In the genomic region with DNA sequence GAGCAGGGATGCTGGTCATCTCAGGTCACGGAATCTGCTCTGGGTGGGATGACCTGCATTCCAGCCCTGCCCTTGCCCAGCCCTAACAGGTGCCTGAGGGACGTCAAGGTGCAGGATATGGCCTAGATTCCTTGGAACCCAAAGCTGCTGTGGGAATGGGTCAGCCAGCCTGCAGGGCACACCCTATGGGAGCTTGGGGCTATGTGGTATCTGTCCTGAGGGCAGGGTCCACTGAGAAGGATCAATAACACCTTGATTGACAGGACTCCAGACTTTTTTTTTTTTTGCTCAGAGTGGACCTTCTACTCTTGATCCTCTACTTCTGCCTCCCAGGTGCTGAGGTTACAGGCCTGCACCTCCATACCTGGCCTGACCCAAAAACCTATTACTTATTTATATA, we compare ENCODE assay signal across 19 mouse cellular contexts. TPM values are rescaled to one million over a fixed set of nuclear protein-coding genes. Genes with fewer than 3 reads are reported as not detected.
DNase-seq lines count a peak whose midpoint lies in the region; ATAC-seq and TF ChIP-seq lines count a peak whose summit lies in the region.
"Had no signal": no experiment of that assay in that cellular context is flagged by ENCODE, and none has a peak within 500 bp of the region (broad histone marks: within the 10 kb centered on the region; RNA-seq: fewer than 3 reads in every experiment).

No protein-coding gene starts in this region.

- H3K36me3 ChIP-seq in testis, adult 2 months (ENCODE audit: control insufficient read depth, insufficient read depth, low read length), result no peaks in the 10 kb centered on the region
- no peaks in the 10 kb centered on the region for H3K36me3 ChIP-seq in liver, embryonic 12.5 days
- no peaks in the 10 kb centered on the region for H3K36me3 ChIP-seq in liver, embryonic 16.5 days (ENCODE audit: control insufficient read depth, insufficient read depth)
- H3K36me3 ChIP-seq in kidney, embryonic 15.5 days, result no peaks in the 10 kb centered on the region
- H3K36me3 ChIP-seq: embryonic facial prominence, embryonic 12.5 days; forebrain, embryonic 15.5 days; G1E; heart, embryonic 10.5 days; hindbrain, embryonic 13.5 days had no signal

- no peak overlapping the region for H3K27ac ChIP-seq in testis, adult 2 months (ENCODE audit: control insufficient read depth, insufficient read depth, low read depth, low read length)
- no peak overlapping the region for H3K27ac ChIP-seq in liver, embryonic 12.5 days
- H3K27ac ChIP-seq in liver, embryonic 16.5 days (ENCODE audit: low read length), result no peak overlapping the region
- no peak overlapping the region for H3K27ac ChIP-seq in kidney, embryonic 15.5 days
- H3K27ac ChIP-seq: embryonic facial prominence, embryonic 12.5 days; forebrain, embryonic 15.5 days; heart, embryonic 10.5 days; hindbrain, embryonic 13.5 days had no signal

- no peak overlapping the region for H3K4me3 ChIP-seq in testis, adult 2 months (ENCODE audit: control insufficient read depth, low read depth, low read length)
- no peak overlapping the region for H3K4me3 ChIP-seq in liver, embryonic 12.5 days
- no peak overlapping the region for H3K4me3 ChIP-seq in liver, embryonic 16.5 days (ENCODE audit: low read depth, low read length)
- no peak overlapping the region for H3K4me3 ChIP-seq in kidney, embryonic 15.5 days (replicated peaks)
- H3K4me3 ChIP-seq: embryonic facial prominence, embryonic 12.5 days; forebrain, embryonic 15.5 days; heart, embryonic 10.5 days; hindbrain, embryonic 13.5 days had no signal

- no peaks in the 10 kb centered on the region for H3K9me3 ChIP-seq in liver, embryonic 12.5 days (replicated peaks)
- no peaks in the 10 kb centered on the region for H3K9me3 ChIP-seq in liver, embryonic 16.5 days (replicated peaks; ENCODE audit: control insufficient read depth, low read length)
- 0 out of 2 replicates have a peak, but pooled peaks cover 3% of the 10 kb centered on the region for H3K9me3 ChIP-seq in kidney, embryonic 15.5 days (replicated peaks)
- H3K9me3 ChIP-seq: embryonic facial prominence, embryonic 12.5 days; forebrain, embryonic 15.5 days; G1E; heart, embryonic 10.5 days; hindbrain, embryonic 13.5 days had no signal

- no peak overlapping the region for H3K9ac ChIP-seq in liver, embryonic 12.5 days
- no peak overlapping the region for H3K9ac ChIP-seq in liver, embryonic 16.5 days (ENCODE audit: low read depth, low read length)
- H3K9ac ChIP-seq in kidney, embryonic 15.5 days, result no peak overlapping the region
- H3K9ac ChIP-seq: embryonic facial prominence, embryonic 12.5 days; forebrain, embryonic 15.5 days; hindbrain, embryonic 13.5 days had no signal

- no peak for TF ChIP-seq POLR2A in testis, adult 2 months (IDR thresholded peaks at IDR 0.05; ENCODE audit: control insufficient read depth, low read depth, low read length)

- ATAC-seq in liver, embryonic 12.5 days, result peak; percentile 45
- ATAC-seq in liver, embryonic 16.5 days (ENCODE audit: low read depth), result peak; percentile 70
- no peak for ATAC-seq in kidney, embryonic 15.5 days (replicated peaks; ENCODE audit: low FRiP score)
- ATAC-seq: forebrain, embryonic 15.5 days had no signal

- H3K4me2 ChIP-seq in liver, embryonic 12.5 days, result no peak overlapping the region
- H3K4me2 ChIP-seq in liver, embryonic 16.5 days (ENCODE audit: low read depth, low read length), result no peak overlapping the region
- H3K4me2 ChIP-seq in kidney, embryonic 15.5 days, result no peak overlapping the region
- H3K4me2 ChIP-seq: embryonic facial prominence, embryonic 12.5 days; forebrain, embryonic 15.5 days; hindbrain, embryonic 13.5 days had no signal

- WGBS in liver, embryonic 12.5 days (ENCODE audit: insufficient replicate concordance), result 67% methylated on average over 2 of the region's 2 CpGs
- WGBS in liver, embryonic 16.5 days (ENCODE audit: insufficient replicate concordance), result 60% methylated on average over 2 of the region's 2 CpGs
- WGBS in kidney, embryonic 15.5 days, result 81% methylated on average over 2 of the region's 2 CpGs

- H3K4me1 ChIP-seq in testis, adult 2 months (ENCODE audit: control insufficient read depth, insufficient read depth, low read length), result no peaks in the 10 kb centered on the region; the same call in 1 of the 2 replicates
- no peaks in the 10 kb centered on the region for H3K4me1 ChIP-seq in liver, embryonic 12.5 days
- H3K4me1 ChIP-seq in liver, embryonic 16.5 days (ENCODE audit: control insufficient read depth, low read depth, low read length), result peaks cover 4% of the 10 kb centered on the region; the same call in 1 of the 2 replicates
- peaks cover 10% of the 10 kb centered on the region for H3K4me1 ChIP-seq in kidney, embryonic 15.5 days
- H3K4me1 ChIP-seq: embryonic facial prominence, embryonic 12.5 days; hindbrain, embryonic 13.5 days had no signal

- peak; percentile 9; the same call in 1 of the 2 replicates for TF ChIP-seq CTCF in testis, adult 2 months (IDR thresholded peaks at IDR 0.05; ENCODE audit: control insufficient read depth, insufficient read depth, insufficient replicate concordance, low read depth, low read length)

- DNase-seq in testis, postnatal 10 days (ENCODE audit: low spot score), result no peak
- DNase-seq in cerebellum, postnatal 25 days, result no peak
- DNase-seq: adrenal gland, adult 8-10 months; adrenal gland, postnatal 36 days; cerebellum, adult 8-10 months; cerebellum, postnatal 14 days; gastrocnemius, postnatal 36 days; heart, adult 11 months; heart, postnatal 10 days; heart, postnatal 4 days had no signal

- no peaks in the 10 kb centered on the region for H3K27me3 ChIP-seq in testis, adult 2 months (ENCODE audit: control insufficient read depth, insufficient read depth, low read length)
- 0 out of 2 replicates have a peak, but pooled peaks cover 2% of the 10 kb centered on the region for H3K27me3 ChIP-seq in liver, embryonic 12.5 days (replicated peaks)
- no peaks in the 10 kb centered on the region for H3K27me3 ChIP-seq in liver, embryonic 16.5 days (ENCODE audit: control insufficient read depth, insufficient read depth, low read depth, low read length)
- H3K27me3 ChIP-seq in kidney, embryonic 15.5 days, result no peaks in the 10 kb centered on the region
- H3K27me3 ChIP-seq: embryonic facial prominence, embryonic 12.5 days; forebrain, embryonic 15.5 days; hindbrain, embryonic 13.5 days had no signal

RNA-seq across cellular contexts. Expression of gene Eif4h, which starts 8.1 kb away (rescaled TPM):
- polyA plus RNA-seq in testis, adult 2 months (2012; rRNA removed), result 177 and 183 TPM in 2 replicates
- polyA plus RNA-seq in liver, embryonic 12.5 days (2016; fragmentation: Nextera tagmentation; extraction: Ambion mirVana), result 287 and 308 TPM in 2 replicates
- polyA plus RNA-seq in liver, embryonic 16.5 days (2015; fragmentation: Nextera tagmentation; extraction: Ambion mirVana), result 167 TPM in 2 replicates
- 435 and 459 TPM in 2 replicates for polyA plus RNA-seq in kidney, embryonic 15.5 days (2015; fragmentation: Nextera tagmentation; extraction: Ambion mirVana)

RNA-seq across cellular contexts. Expression of gene Lat2, which starts 32.6 kb away (rescaled TPM):
- polyA plus RNA-seq in testis, adult 2 months (2012; rRNA removed), result 8.0 and 8.3 TPM in 2 replicates
- polyA plus RNA-seq in liver, embryonic 12.5 days (2016; fragmentation: Nextera tagmentation; extraction: Ambion mirVana), result 1.7 and 1.8 TPM in 2 replicates
- polyA plus RNA-seq in liver, embryonic 16.5 days (2015; fragmentation: Nextera tagmentation; extraction: Ambion mirVana), result 1.7 and 2.9 TPM in 2 replicates
- polyA plus RNA-seq in kidney, embryonic 15.5 days (2015; fragmentation: Nextera tagmentation; extraction: Ambion mirVana), result 3.2 and 3.4 TPM in 2 replicates

RNA-seq across cellular contexts. Expression of gene Limk1, which starts 41.0 kb away (rescaled TPM):
- 16.3 and 19.5 TPM in 2 replicates for polyA plus RNA-seq in testis, adult 2 months (2012; rRNA removed)
- polyA plus RNA-seq in liver, embryonic 12.5 days (2016; fragmentation: Nextera tagmentation; extraction: Ambion mirVana), result 1.3 and 1.5 TPM in 2 replicates
- polyA plus RNA-seq in liver, embryonic 16.5 days (2015; fragmentation: Nextera tagmentation; extraction: Ambion mirVana), result 0.93 and 0.99 TPM in 2 replicates
- 4.9 and 5.9 TPM in 2 replicates for polyA plus RNA-seq in kidney, embryonic 15.5 days (2015; fragmentation: Nextera tagmentation; extraction: Ambion mirVana)
